Mouse (Mus musculus) neural tube, embryonic 15.5 days (tissue): ENCODE data around the gene Cnga4. TPM values are rescaled to one million over a fixed set of nuclear protein-coding genes. Genes with fewer than 3 reads are reported as not detected.
A peak's percentile ranks its signal among the peaks of the same experiment; 100 is the strongest.
"Not testable (repeated sequence)": the region's sequence is repeated elsewhere in the genome, so short reads cannot be mapped to it uniquely, and the experiment has no call there.

Source experiments
- ATAC-seq: fragments of 200-750 bp; cut with Nextera tagmentation; 2 replicates; pipeline ENCODE4 v1.8.0; 2017; ENCODE audit warnings: mild to moderate bottlenecking, moderate TSS enrichment, moderate library complexity; ENCODE audit not compliant: low FRiP score
- H3K27ac ChIP-seq: fragments of 300-500 bp; sonication (generic); replicated peaks from 2 replicates; pipeline ENCODE4 v1.5.1; 2015; ENCODE audit warnings: mild to moderate bottlenecking, inconsistent platforms
- H3K27me3 ChIP-seq: fragments of 300-500 bp; sonication (generic); replicated peaks from 2 replicates; pipeline ENCODE4 v1.6.1; 2015; ENCODE audit warnings: inconsistent platforms
- H3K36me3 ChIP-seq: fragments of 300-500 bp; sonication (generic); 2 replicates; pipeline ENCODE4 v1.6.1; 2015; ENCODE audit warnings: inconsistent platforms
- H3K4me1 ChIP-seq: fragments of 300-500 bp; sonication (generic); 2 replicates; pipeline ENCODE4 v1.6.1; 2015; ENCODE audit warnings: inconsistent platforms
- H3K4me2 ChIP-seq: fragments of 300-500 bp; sonication (generic); 2 replicates; pipeline ENCODE4 v1.6.1; 2015; ENCODE audit warnings: inconsistent platforms, mild to moderate bottlenecking, moderate library complexity
- H3K4me3 ChIP-seq: fragments of 300-500 bp; sonication (generic); replicated peaks from 2 replicates; pipeline ENCODE4 v1.5.1; 2015; ENCODE audit warnings: mild to moderate bottlenecking, inconsistent platforms
- H3K9ac ChIP-seq: fragments of 300-500 bp; sonication (generic); replicated peaks from 2 replicates; pipeline ENCODE4 v1.6.1; 2015; ENCODE audit warnings: mild to moderate bottlenecking, inconsistent platforms
- H3K9me3 ChIP-seq: fragments of 300-500 bp; sonication (generic); replicated peaks from 2 replicates; pipeline ENCODE4 v1.6.1; 2016; ENCODE audit warnings: inconsistent platforms
- WGBS: fragments of 180-500 bp; shearing (Covaris S2); methylation state at CpG from one replicate; pipeline ENCODE4 v1.1.7; 2015; ENCODE audit warnings: mixed read lengths; 5-methylcytosine and 5-hydroxymethylcytosine counted together
- polyA plus RNA-seq: library from polyadenylated mRNA; unstranded; fragments of >200 nt; fragmentation: Nextera tagmentation; extraction: Ambion mirVana; gene quantifications from 2 replicates; pipeline ENCODE4 v1.2.1, GENCODE M21; 2015

Cnga4 gene
- 0.08 and 0.09 TPM in 2 replicates for polyA plus RNA-seq

GRCm38 (mm10) chr7:105404268-105404667, at the start of gene Cnga4:
Gene Cnga4 (plus strand): TSS chr7:105404568.
- Histone ChIP-seq H3K4me1 (peaks cover 10% of the 10 kb centered on the region), H3K9ac (no peak within 1 kb of the TSS), H3K27ac (no peak within 1 kb of the TSS), H3K9me3 (no peaks in the 10 kb centered on the region), H3K4me3 (no peak within 1 kb of the TSS), H3K27me3 (no peaks in the 10 kb centered on the region), H3K36me3 (no peaks in the 10 kb centered on the region), H3K4me2 (no peak within 1 kb of the TSS)
- WGBS: 75% methylated on average over 5 of the region's 5 CpGs
- no peak for ATAC-seq

GRCm38 (mm10) chr7:105356064-105356463, 48.3 kb upstream of the Cnga4 start:
- peak; percentile 53; the same call in 1 of the 2 replicates for ATAC-seq
- not testable (repeated sequence) for H3K9ac ChIP-seq, H3K4me3 ChIP-seq, H3K27me3 ChIP-seq, H3K36me3 ChIP-seq, H3K27ac ChIP-seq, H3K9me3 ChIP-seq, H3K4me2 ChIP-seq, H3K4me1 ChIP-seq
- no CpG with 5 or more reads among the region's 5 CpGs for WGBS

GRCm38 (mm10) chr7:105356487-105356886, 47.9 kb upstream of the Cnga4 start:
- not testable (repeated sequence) for H3K27ac ChIP-seq, H3K27me3 ChIP-seq, H3K4me2 ChIP-seq, H3K9ac ChIP-seq, H3K4me1 ChIP-seq, H3K36me3 ChIP-seq, H3K9me3 ChIP-seq, H3K4me3 ChIP-seq
- ATAC-seq: peak; percentile 93
- 94% methylated on average over 1 of the region's 2 CpGs for WGBS

- WGBS: 88% methylated on average over 2 of the region's 2 CpGs
- H3K27ac ChIP-seq: no peak overlapping the region
- no peaks in the 10 kb centered on the region for H3K9me3 ChIP-seq
- no peak overlapping the region for H3K9ac ChIP-seq
- no peak overlapping the region for H3K4me3 ChIP-seq
- ATAC-seq: no peak
- H3K36me3 ChIP-seq: no peaks in the 10 kb centered on the region
- no peak overlapping the region for H3K4me2 ChIP-seq
- H3K4me1 ChIP-seq: no peaks in the 10 kb centered on the region
- no peaks in the 10 kb centered on the region for H3K27me3 ChIP-seq
Observed at GRCm38 (mm10) chr7:105361713-105362112, 42.7 kb upstream of the Cnga4 start.

- 86% methylated on average over 5 of the region's 5 CpGs for WGBS
- Histone ChIP-seq H3K4me2 (no peak overlapping the region), H3K4me3 (no peak overlapping the region), H3K9me3 (no peaks in the 10 kb centered on the region), H3K9ac (no peak overlapping the region), H3K4me1 (no peaks in the 10 kb centered on the region), H3K27ac (no peak overlapping the region), H3K27me3 (no peaks in the 10 kb centered on the region), H3K36me3 (peaks cover 6% of the 10 kb centered on the region; the same call in 1 of the 2 replicates)
- ATAC-seq: no peak
Observed at GRCm38 (mm10) chr7:105367268-105367667, 37.1 kb upstream of the Cnga4 start.

- Histone ChIP-seq H3K36me3 (peaks cover 9% of the 10 kb centered on the region; the same call in 1 of the 2 replicates), H3K4me3 (no peak within 1 kb of the TSS), H3K27me3 (no peaks in the 10 kb centered on the region), H3K4me2 (no peak within 1 kb of the TSS), H3K27ac (no peak within 1 kb of the TSS), H3K9me3 (no peaks in the 10 kb centered on the region), H3K4me1 (no peaks in the 10 kb centered on the region), H3K9ac (no peak within 1 kb of the TSS)
- 90% methylated on average over 1 of the region's 1 CpGs for WGBS
- ATAC-seq: no peak
Observed at GRCm38 (mm10) chr7:105367930-105368329, 36.4 kb upstream of the Cnga4 start, which contains the start of gene Olfr692. Gene Olfr692 (plus strand): TSS chr7:105368230.

GRCm38 (mm10) chr7:105368521-105368920, 35.8 kb upstream of the Cnga4 start:
- no peak overlapping the region for H3K9ac ChIP-seq
- no peak overlapping the region for H3K27ac ChIP-seq
- H3K4me3 ChIP-seq: no peak overlapping the region
- no peaks in the 10 kb centered on the region for H3K9me3 ChIP-seq
- 98% methylated on average over 4 of the region's 4 CpGs for WGBS
- ATAC-seq: no peak; the same call in 1 of the 2 replicates
- no peak overlapping the region for H3K4me2 ChIP-seq
- no peaks in the 10 kb centered on the region for H3K4me1 ChIP-seq
- H3K27me3 ChIP-seq: no peaks in the 10 kb centered on the region
- H3K36me3 ChIP-seq: peaks cover 15% of the 10 kb centered on the region; the same call in 1 of the 2 replicates

GRCm38 (mm10) chr7:105372912-105373311, 31.5 kb upstream of the Cnga4 start:
- Histone ChIP-seq H3K27ac (no peak overlapping the region), H3K9me3 (no peaks in the 10 kb centered on the region), H3K4me3 (no peak overlapping the region), H3K36me3 (peaks cover 50% of the 10 kb centered on the region), H3K27me3 (no peaks in the 10 kb centered on the region), H3K9ac (no peak overlapping the region), H3K4me1 (no peaks in the 10 kb centered on the region), H3K4me2 (no peak overlapping the region)
- ATAC-seq: no peak
- WGBS: 88% methylated on average over 1 of the region's 1 CpGs

- Histone ChIP-seq H3K9me3 (no peaks in the 10 kb centered on the region), H3K4me3 (no peak overlapping the region), H3K27me3 (no peaks in the 10 kb centered on the region), H3K27ac (no peak overlapping the region), H3K36me3 (peaks cover 56% of the 10 kb centered on the region), H3K4me2 (no peak overlapping the region), H3K4me1 (no peaks in the 10 kb centered on the region), H3K9ac (no peak overlapping the region)
- no peak for ATAC-seq
- 84% methylated on average over 4 of the region's 4 CpGs for WGBS
Observed at GRCm38 (mm10) chr7:105373509-105373908, 30.9 kb upstream of the Cnga4 start.

- Histone ChIP-seq H3K27ac (no peak overlapping the region), H3K36me3 (peaks cover 61% of the 10 kb centered on the region), H3K27me3 (no peaks in the 10 kb centered on the region), H3K9ac (no peak overlapping the region), H3K4me2 (no peak overlapping the region), H3K4me1 (no peaks in the 10 kb centered on the region), H3K4me3 (no peak overlapping the region), H3K9me3 (no peaks in the 10 kb centered on the region)
- ATAC-seq: no peak
- WGBS: 97% methylated on average over 3 of the region's 3 CpGs
Observed at GRCm38 (mm10) chr7:105373976-105374375, 30.4 kb upstream of the Cnga4 start.

GRCm38 (mm10) chr7:105374866-105375265, 29.5 kb upstream of the Cnga4 start, which contains the start of gene Gm5901:
Gene Gm5901 (plus strand): TSS chr7:105375038.
- no peaks in the 10 kb centered on the region for H3K9me3 ChIP-seq

GRCm38 (mm10) chr7:105380329-105380728, 24.0 kb upstream of the Cnga4 start:
- no peaks in the 10 kb centered on the region for H3K4me1 ChIP-seq
- H3K9ac ChIP-seq: no peak overlapping the region
- ATAC-seq: no peak
- WGBS: 96% methylated on average over 3 of the region's 3 CpGs
- H3K36me3 ChIP-seq: peaks cover 83% of the 10 kb centered on the region
- H3K4me2 ChIP-seq: no peak overlapping the region
- no peak overlapping the region for H3K4me3 ChIP-seq
- H3K27me3 ChIP-seq: no peaks in the 10 kb centered on the region
- H3K27ac ChIP-seq: no peak overlapping the region
- H3K9me3 ChIP-seq: no peaks in the 10 kb centered on the region

More at GRCm38 (mm10) chr7:105374866-105375265, 29.5 kb upstream of the Cnga4 start, which contains the start of gene Gm5901:
- Histone ChIP-seq H3K27me3 (no peaks in the 10 kb centered on the region), H3K4me2 (no peak within 1 kb of the TSS), H3K9ac (no peak within 1 kb of the TSS), H3K36me3 (peaks cover 70% of the 10 kb centered on the region), H3K4me1 (no peaks in the 10 kb centered on the region), H3K4me3 (no peak within 1 kb of the TSS), H3K27ac (no peak within 1 kb of the TSS)
- no peak for ATAC-seq
- 94% methylated on average over 1 of the region's 1 CpGs for WGBS
